Mouse (Mus musculus) effector memory CD4-positive, alpha-beta T cell, adult 5 months (primary cell): ENCODE results near the gene Dennd1a. TPM values are rescaled to one million over a fixed set of nuclear protein-coding genes. Genes with fewer than 3 reads are reported as not detected.

Source experiments
- polyA plus RNA-seq: library from polyadenylated mRNA; unstranded; fragments of 100-300 nt; shearing (Covaris generic); gene quantifications from one replicate; pipeline ENCODE4 v1.2.1, GENCODE M21; 2017

Gene Dennd1a
- 31.9 TPM for polyA plus RNA-seq

DNA sequence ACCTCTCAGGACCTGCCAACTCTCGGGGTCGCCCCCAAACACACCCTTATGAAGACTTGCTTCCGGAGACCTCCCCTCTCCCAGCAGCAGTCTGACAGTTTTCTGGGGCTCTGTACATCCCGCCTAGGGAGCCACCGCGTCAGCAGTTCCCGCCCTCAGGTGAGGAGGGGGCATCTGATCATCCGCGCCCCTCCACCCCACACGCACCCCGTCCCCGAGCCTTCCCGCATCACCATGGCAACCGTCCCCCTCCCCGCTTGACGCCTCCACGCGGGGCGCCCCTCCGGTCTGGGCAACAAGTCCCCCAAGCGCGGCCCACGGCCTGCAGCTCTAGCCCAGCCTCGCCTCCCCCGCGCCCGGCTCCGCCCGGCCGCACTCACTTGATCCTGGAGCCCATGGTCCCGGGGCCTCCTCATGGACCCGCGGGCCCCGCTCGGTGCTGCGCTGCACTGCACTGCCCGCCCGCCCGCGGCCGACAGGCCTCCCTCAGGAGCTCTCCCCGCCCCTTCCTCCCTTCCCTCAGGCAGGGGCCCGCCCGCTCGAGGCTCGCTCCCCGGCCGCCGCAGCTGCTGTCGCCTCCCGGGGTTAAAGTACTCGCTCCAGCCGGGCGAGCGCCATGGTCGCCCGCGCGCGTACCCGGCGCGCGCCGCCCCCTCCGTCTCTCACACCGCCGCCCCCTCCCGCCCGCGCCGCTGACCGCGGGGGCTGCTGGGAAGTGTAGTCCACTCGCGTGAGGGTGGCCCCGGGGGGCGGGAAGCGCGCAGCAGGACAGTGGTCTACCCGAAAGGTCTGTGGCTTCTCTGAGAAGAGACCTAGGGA is at the start of gene Dennd1a:
TSS of gene Dennd1a (minus strand) at position 658 of the 819 bp plus-strand sequence.

DNA sequence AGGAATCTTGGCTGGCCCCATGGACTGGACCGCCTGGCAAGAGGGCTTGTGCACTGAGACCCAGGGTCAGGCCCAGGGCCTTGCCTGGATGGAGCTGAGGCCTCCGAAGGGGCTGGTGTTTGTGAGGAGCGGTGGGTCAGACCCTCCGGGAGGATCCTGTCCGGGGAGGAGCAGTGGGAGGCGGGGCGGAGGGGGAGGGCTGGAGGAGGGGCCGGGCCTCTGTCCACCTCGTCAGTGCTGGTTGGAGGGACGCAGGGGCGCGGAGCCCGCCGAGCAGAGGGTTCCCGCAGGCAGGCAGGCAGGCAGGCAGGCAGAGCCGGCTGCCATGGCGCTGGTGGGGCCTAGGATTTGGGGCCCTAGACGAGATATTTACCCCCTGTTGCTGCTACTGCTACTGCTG is 511.2 kb downstream of the Dennd1a start, which contains the start of gene Crb2:
TSS of gene Crb2 (plus strand) at position 234 of the 400 bp plus-strand sequence.

Other genes starting within 250 kb of the Dennd1a start
- gene Lhx2, start 51.9 kb upstream of the Dennd1a start, polyA plus RNA-seq: not detected
- 1.0 TPM for gene Nek6, start 224.3 kb upstream of the Dennd1a start, polyA plus RNA-seq